Mouse (Mus musculus) thymus, adult 2 months (tissue): ENCODE data around the gene Trim29.

Source experiments
- CTCF ChIP-seq: fragments of 200-500 bp; IDR thresholded peaks from 2 replicates; pipeline ENCODE4 v1.5.1; 2012; ENCODE audit warnings: mild to moderate bottlenecking, control low read depth, low read length, moderate library complexity, borderline replicate concordance; ENCODE audit not compliant: control insufficient read depth, poor library complexity, insufficient read depth; ENCODE audit errors: extremely low read depth
- POLR2A ChIP-seq: fragments of 200-500 bp; IDR thresholded peaks from 2 replicates; pipeline ENCODE4 v1.6.1; 2012; ENCODE audit warnings: mild to moderate bottlenecking, low read length, control low read depth, moderate library complexity; ENCODE audit not compliant: control insufficient read depth, poor library complexity, insufficient read depth; ENCODE audit errors: extremely low read depth

GRCm38 (mm10) chr9:43286870-43287269 is 23.8 kb upstream of the Trim29 start:
- no peak for TF ChIP-seq POLR2A
- TF ChIP-seq CTCF: peak; percentile 88
